Mouse (Mus musculus): ENCODE results near the gene Med28.

The Med28 gene

DNA sequence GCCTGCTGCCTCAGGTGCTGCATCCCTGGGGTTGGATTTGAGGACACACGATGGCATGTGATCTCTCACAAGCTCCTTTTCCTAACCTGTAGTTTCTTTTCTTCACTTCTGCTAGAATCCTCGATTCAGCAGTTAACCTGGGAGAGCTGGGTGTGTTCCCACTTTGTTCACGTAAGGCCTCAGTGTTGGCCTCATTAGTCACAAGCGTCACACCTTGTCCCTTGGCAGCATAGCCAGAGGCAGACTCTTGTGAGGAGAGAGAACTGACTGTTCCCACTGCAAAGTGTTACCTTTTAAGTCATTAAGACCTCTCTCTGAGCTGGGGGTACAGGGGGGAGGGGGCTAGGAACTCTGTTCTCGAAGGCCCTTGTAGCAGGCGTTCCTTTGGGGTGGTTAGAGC is 7.1 kb upstream of the Med28 start:
- no peak for DNase-seq (ENCODE audit: extremely low spot score)

DNA sequence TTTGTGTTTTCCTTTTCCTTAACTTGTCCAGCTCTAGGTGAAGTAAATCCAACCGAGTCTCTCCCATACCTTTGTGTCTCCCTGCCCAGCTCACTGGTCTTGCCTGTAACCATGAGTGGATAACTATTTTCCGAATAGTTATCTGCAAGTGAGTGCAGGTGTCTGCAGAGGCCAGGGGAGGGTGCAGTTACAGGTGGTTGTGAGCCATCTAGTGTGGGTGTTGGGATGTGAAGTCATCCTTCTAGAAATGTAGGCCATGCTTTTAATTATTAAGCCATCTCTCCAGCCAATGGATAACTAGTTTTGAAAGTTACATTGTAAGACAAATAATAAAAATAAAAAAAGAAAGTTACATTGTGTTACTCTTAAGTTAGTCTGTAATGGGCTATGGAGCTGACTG is 6.5 kb upstream of the Med28 start:
- DNase-seq (ENCODE audit: extremely low spot score) = no peak

- no peak for DNase-seq (ENCODE audit: extremely low spot score)
Measured at GRCm38 (mm10) chr5:45514599-45514998, 5.4 kb upstream of the Med28 start.

DNA sequence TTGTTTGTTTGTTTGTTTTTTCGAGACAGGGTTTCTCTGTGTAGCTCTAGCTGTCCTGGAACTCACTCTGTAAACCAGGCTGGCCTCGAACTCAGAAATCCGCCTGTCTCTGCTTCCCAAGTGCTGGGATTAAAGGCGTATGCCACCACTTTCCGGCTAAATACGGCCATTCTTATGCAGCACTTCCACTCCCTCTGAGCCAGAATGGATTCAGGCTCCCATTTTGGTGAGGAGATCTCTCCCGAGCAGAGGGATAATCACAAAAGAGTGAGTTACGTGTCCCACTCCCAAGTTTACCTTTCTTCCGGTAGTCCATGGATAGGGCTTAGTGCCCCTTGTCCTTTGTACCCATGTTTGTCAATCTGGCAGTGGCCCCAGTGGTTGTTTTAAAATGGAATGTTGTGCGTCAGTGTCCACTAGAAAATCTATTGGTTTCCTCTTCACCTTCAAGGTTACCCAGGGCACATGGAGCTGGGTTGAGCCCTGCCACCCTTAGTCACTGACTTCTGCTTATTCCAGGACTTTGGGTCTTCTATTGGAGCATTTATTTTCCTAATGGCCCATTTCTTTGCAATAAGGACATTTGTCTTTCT is 4.8 kb upstream of the Med28 start:
- DNase-seq (ENCODE audit: extremely low spot score) = no peak

DNA sequence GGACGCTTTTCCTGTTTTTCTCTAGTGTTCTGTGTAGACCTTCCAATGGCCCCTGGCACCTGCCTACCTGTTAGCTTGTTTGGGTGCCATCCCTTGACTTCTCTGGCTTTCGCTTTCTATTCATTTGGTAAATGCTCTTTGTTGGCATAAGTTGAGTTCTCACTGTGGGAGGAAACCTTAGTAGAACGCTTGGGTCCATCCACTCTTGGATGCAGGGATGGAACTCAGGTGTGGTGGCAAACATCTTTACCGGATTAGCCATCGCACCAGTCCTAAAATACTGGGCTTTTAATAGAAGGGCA is 731 bp downstream of the Med28 start:
- DNase-seq (ENCODE audit: extremely low spot score) = no peak

GRCm38 (mm10) chr5:45521601-45522000 is 1.6 kb downstream of the Med28 start:
- no peak for DNase-seq (ENCODE audit: extremely low spot score)

DNA sequence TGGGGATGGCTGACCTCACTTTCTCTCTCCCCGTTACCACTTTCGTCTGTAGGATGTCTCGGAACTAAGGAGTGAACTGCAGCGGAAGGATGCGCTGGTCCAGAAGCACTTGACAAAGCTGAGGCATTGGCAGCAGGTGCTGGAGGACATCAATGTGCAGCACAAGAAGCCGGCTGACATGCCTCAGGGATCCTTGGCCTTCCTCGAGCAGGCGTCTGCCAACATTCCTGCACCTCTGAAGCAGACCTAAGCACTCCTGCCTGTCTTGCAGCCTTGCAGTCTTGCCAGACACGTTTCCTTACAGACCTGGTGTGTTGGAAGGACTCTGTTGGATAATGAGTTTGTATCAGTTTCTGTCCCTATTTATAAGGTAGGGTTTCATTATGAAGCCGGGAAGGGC is 5.1 kb downstream of the Med28 start:
- DNase-seq (ENCODE audit: extremely low spot score) = no peak

DNA sequence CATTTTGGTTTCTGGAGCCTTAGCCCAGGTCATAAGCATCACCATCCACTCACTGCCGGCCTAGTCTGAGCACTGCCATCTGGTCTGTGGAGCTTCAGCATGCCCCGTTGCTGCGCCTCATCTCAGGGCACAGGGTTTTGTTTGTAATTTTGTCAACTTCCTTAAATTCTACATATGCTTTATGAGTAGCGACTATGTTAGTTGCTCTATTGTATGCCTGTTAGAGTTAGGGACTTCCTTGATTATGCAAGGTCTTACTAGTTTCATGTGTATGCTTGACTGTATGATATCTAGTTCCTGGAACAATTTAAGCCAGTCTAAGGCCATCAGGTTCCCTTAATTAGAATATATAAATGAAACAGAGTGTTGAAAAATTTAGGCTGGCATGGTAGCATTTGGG is 6.3 kb downstream of the Med28 start:
- DNase-seq (ENCODE audit: extremely low spot score) = no peak

GRCm38 (mm10) chr5:45529696-45530095 is 9.7 kb downstream of the Med28 start:
- no peak for DNase-seq (ENCODE audit: extremely low spot score)

- peak; percentile 83 for DNase-seq (ENCODE audit: extremely low spot score)
Measured at GRCm38 (mm10) chr5:45534319-45535098, 14.5 kb downstream of the Med28 start.

GRCm38 (mm10) chr5:45535177-45535576 is 15.1 kb downstream of the Med28 start:
- DNase-seq (ENCODE audit: extremely low spot score) = no peak

DNA sequence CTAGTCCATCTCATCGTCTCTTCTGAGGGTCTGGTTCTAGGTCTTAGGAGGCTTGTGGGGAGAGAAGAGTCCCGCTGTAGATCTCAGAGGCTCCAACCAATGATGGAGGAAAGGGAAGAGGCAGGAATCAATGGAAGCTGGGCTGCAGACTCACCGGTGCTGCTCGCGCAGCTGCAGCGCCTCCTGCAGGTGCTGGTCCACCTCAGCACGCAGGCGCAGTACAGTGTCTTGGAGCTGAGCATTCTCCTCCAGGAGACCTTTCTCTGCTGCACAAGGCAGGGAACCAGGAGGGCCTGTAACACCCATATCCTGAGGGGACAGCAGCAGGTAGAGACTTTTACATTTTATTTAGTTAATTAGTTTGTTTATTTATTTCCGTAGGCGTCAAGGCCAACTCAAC is 19.5 kb downstream of the Med28 start:
- DNase-seq (ENCODE audit: extremely low spot score) = no peak

GRCm38 (mm10) chr5:45543374-45543773 is 23.3 kb downstream of the Med28 start:
- DNase-seq (ENCODE audit: extremely low spot score) = peak; percentile 19

DNA sequence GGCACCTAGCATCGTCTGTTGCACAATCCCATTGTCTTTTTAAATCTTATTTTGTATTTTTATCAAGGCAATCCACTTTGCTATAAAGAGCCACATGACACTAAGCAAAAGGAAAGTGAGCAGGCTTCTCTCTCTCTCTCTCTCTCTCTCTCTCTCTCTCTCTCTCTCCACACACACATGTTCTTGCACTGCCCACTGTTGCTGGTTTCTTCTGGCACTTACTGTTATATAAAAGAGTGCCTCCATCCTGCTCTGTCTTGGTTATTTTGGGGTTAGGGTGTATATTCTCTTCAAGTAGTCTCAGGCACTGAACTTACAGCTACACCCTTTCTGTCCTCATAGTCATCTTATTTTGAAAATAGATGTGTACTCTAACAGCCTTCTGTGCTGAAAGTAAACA is 29.6 kb downstream of the Med28 start:
- no peak for DNase-seq (ENCODE audit: extremely low spot score)

DNA sequence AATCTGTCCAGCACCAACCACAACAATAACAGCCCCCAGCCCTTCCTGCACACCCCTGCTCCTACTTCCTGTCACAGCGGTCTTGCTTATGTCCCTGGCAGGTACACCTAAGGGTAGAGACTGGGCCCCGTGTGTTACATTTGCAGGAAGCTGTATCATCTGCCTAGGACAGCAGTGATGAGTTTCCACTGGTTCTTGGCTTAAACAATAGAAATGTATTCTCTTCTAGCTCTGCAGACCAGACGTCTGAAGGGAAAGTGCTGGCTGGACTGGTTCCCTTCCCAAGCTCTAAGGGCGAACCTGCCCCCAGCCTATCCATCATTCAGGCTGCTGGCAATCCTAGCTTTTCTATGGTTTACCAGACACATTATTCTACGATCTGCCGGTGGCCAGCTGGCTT is 44.0 kb downstream of the Med28 start:
- no peak for DNase-seq (ENCODE audit: extremely low spot score)

DNA sequence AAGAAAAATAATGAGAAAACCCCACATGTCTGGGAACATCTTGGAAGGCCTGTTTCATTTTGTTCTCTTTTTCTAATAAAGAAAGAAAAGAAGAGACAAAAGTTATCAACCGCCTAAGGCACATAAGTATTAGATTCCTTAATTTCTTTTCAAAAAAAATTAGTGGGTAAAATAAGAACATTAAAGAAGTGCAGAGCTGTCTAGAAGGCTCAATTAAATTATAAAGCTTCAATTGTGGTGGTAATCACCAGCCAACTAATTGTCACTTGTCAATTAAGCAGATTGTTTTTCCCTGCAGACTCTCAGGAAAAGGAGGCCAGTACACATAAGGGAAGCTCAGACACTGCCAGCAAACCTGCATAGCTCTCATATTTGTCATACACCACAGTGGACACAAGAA is 45.8 kb downstream of the Med28 start:
- DNase-seq (ENCODE audit: extremely low spot score) = no peak

- DNase-seq (ENCODE audit: extremely low spot score) = peak; percentile 31
Measured at GRCm38 (mm10) chr5:45572816-45573215, 52.8 kb downstream of the Med28 start.

- DNase-seq (ENCODE audit: extremely low spot score) = no peak
Measured at GRCm38 (mm10) chr5:45576716-45577115, 56.7 kb downstream of the Med28 start.

GRCm38 (mm10) chr5:45577376-45577775 is 57.3 kb downstream of the Med28 start:
- DNase-seq (ENCODE audit: extremely low spot score) = no peak

Measured in embryo, embryonic 9.5 days (tissue).